Mouse (Mus musculus) megakaryocyte progenitor cell, adult 5-6 weeks (primary cell): ENCODE results near the gene Ninl. TPM values are rescaled to one million over a fixed set of nuclear protein-coding genes. Genes with fewer than 3 reads are reported as not detected.

Experiments
- ATAC-seq: replicated peaks from 2 replicates; pipeline ENCODE4 v1.8.0; 2016; ENCODE audit warnings: mild to moderate bottlenecking, moderate TSS enrichment, inconsistent platforms; ENCODE audit not compliant: poor library complexity
- total RNA-seq, 2 experiments: library from RNA; stranded (forward) in 1 of 2; stranded (reverse) in 1 of 2; fragments of 157-497, 149-512 nt in 1 of 2; fragments of 200-1000 nt in 1 of 2; gene quantifications; 2 replicates each; pipeline versions ENCODE4 v1.2.3 to v1.2.4; 2015 to 2017

Ninl gene
- total RNA-seq (2015), result 0.46 and 0.84 TPM in 2 replicates
- 1.2 and 1.5 TPM in 2 replicates for total RNA-seq (2017)

- ATAC-seq, result peak; percentile 78
These were observed at the start of gene Ninl, which contains the start of gene Nanp for GRCm38 (mm10) chr2:151039232-151039695. Ninl (minus strand) TSS chr2:151039382. Nanp (minus strand) TSS chr2:151039398.

GRCm38 (mm10) chr2:151056637-151057036 is 17.5 kb upstream of the Ninl start:
- no peak for ATAC-seq

DNA sequence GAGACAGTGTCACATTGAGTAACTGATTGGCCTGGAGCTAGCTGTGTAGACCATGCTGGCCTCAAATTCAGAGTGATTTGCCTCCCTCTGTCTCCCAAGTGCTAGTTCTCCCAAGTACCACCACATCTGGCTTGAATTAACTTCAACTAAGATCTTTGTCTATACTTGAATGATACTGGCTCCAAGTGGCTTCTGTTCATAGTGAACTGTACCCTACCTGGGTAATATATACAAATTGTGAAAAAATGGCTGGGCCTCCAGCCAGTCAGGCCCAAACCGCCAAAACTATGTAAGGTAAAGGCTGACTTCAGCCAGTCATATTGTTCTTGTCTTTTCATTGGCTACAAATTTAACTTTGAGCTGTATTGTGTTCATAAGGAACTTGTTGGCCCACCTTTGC is 1.2 kb upstream of the Ninl start:
- ATAC-seq, result no peak

DNA sequence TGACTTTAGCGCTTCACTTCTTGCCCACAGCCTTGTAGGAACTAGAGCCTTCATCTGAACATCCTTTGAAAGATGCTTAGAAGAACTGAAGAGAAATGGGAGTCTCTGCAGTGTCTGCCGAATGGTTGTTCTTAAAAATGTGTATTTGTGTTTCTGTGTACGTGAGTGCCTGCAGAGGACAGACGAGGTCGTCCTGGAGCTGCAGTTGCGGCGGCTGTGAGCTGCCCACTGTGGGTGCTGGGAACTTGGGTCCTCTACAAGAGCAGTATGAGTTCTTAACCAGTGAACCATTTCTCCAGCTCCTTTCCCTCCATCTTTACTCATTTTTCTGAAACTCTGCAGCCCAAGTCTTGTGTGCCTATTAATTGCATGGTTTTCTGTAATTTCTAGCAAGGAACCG is 544 bp upstream of the Ninl start:
- peak; percentile 12 for ATAC-seq

GRCm38 (mm10) chr2:151038811-151039222 is 365 bp downstream of the Ninl start:
- ATAC-seq, result peak; percentile 27

- peak; percentile 61 for ATAC-seq
These were observed 1.2 kb downstream of the Ninl start for GRCm38 (mm10) chr2:151037876-151038552.

- ATAC-seq, result no peak
These were observed 1.9 kb downstream of the Ninl start for GRCm38 (mm10) chr2:151037292-151037691.

DNA sequence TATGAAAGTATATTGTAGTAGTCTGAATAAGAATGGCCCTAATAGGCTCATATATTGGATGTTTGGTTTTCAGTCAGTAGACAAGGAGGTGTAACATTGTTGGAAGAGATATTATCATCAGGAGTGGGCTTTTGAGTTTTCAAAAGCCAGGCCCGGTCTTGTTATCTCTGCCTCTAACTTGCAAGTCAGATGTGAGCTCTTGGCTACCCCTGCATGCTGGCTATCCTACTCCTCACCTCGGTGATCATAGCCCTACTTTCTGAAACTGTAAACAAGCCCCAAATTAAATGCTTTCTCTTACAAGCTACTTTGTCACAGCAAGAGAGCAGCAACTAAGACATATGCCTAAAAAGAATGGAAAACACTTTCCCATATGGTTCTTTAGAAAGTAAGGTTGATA is 2.5 kb downstream of the Ninl start:
- ATAC-seq, result no peak

- no peak for ATAC-seq
These were observed 4.7 kb downstream of the Ninl start for GRCm38 (mm10) chr2:151034435-151034834.

GRCm38 (mm10) chr2:151021158-151021557 is 18.0 kb downstream of the Ninl start:
- no peak for ATAC-seq

- peak; percentile 35; the same call in 1 of the 2 replicates for ATAC-seq
These were observed 23.9 kb downstream of the Ninl start for GRCm38 (mm10) chr2:151015316-151015715.

DNA sequence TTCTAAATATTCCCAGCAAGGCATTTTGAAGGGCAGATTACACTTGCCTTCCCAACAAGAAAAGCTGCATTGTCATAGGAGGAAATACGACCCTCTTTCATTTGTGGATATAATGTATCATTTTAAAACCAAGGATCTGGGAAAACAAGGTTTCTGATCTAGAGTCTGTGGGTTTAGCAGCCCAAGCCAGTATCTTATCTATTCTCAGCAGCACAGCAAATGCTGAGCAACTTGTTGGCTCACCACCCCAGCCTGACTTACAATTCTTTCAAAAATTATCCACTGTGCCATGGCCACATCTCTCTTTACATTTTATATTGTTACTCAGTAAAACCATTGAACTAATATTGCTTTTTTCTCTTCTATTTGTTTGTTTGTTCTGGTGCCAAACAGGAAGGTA is 27.9 kb downstream of the Ninl start:
- peak; percentile 55 for ATAC-seq

DNA sequence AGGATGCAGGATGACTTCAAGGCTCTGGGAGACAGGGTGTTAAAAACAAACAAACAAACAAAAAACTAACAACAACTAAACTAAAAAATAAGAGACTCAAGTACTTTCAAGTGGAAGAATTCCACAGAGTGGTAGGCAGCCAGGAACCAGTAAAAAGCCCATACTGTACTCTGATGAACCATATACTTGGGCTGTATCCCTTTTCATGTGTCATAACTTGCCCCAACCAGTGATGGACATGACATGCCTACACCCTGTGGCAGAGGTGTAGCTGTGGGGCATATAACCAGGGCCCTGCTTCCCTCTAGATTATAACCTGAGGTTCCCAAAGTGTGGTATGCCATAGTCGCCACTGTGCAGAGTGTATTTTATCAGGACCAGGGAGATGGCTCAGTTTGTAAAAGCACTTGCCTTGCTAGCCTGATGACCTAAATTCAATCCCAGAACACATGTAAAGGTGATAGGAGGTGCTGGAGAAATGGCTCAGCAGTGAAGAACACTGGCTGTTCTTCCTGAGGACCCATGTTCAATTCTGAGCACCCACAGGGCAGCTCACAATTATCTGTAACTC is 29.6 kb downstream of the Ninl start:
- no peak for ATAC-seq

DNA sequence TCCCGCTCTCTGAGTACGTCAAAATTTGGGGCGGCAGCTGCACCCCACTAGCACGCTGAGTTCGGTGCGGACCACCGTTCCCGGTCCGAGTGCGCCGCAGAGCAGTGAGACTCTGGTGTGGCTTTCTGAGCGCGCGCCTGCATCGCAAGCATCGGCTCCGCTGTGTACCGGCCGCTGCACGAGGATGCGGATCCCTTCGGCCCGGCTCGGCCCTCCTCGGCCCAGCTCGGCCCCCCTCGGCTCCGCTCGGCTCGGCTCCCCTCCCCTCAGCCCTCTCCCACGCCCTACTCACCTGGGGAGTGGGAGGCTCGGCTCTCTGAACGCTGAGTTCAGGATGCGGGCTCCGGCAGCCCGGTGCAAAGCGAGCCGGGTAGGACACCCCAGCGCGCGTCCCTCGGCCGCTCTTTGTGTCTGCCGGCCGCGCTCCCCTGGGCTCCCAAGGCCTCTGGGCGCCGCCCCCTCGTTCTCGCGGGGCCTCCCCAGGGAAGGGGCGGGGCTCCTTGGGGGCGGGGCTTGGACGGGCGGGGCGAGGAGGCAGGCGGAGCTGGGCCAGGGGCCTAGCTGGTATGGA is 30.2 kb downstream of the Ninl start:
- peak; percentile 63 for ATAC-seq

DNA sequence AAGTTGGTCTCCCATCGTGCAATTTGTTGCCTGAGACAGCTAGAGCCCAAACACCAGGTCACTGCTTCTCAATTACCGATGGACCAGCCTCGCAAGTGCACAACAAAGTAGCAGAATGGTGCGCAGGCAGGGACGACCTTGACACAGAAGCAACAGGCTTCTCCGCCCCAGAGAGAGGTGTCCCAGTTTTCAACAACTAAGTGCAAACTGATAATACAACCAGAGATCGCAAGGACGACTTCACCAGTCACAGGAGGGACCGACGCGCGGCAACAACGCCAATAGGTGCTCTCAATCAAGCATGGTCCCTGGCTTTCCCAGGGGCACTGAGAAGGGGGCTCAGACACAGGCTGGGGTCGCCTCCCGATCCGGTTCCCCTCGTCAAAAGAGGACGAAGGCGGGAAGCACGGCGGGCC is 30.7 kb downstream of the Ninl start:
- peak; percentile 26 for ATAC-seq

- ATAC-seq, result no peak
These were observed 31.2 kb downstream of the Ninl start for GRCm38 (mm10) chr2:151008006-151008405.

DNA sequence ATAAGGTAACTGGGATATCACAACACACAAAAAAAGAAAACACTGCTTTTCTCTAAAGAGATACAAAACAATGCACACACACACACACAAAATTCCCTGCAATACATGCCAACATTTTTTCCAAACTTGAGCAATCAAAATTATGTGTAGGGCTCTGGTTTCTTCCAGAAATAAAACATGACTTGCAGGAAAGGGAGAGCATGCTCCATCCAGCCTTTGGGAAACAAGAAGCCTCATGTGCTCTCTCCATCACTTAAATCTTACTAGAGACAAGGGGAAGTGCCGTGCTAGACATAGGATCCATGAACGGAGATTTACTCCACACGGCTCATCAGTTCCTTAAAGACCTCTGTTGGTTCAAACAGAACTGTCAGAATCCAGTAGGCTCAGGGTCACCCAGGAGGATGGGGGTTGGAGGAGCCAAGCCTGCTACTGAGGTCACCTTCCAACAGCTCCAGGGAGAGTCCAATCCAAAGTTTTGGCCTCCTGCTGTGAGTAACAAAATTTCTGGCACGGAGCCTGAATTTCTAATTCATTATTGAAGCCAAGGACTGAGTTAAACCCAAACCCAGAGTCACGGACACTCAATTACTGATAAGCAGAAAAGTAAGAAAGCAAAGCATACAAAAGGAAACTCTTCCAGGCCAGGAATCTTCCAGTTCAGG is 32.8 kb downstream of the Ninl start:
- ATAC-seq, result no peak

DNA sequence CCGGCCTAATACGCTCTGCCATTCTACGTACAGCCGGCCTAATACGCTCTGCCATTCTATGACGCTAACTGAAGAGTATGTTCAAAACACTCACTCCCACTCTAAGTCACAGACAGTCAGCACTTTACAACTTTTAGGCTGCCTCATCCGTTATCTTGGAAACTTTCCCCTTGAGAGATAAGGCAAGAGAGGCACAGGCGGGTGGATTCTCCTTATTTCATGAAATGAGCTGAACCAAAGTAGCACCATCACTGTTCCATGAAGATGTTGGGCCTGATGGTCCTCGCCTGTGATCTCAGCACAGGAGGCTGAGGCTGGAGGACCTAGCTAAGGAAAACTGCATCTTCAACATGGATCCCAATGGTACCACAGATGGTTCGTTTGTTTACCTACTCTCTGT is 34.8 kb downstream of the Ninl start:
- no peak for ATAC-seq

GRCm38 (mm10) chr2:151003796-151004195 is 35.4 kb downstream of the Ninl start:
- no peak for ATAC-seq

GRCm38 (mm10) chr2:151001619-151002175 is 37.5 kb downstream of the Ninl start:
- peak; percentile 30 for ATAC-seq
